Mouse (Mus musculus) kidney, adult 2 months (tissue): ENCODE measurements at regions not wholly inside any gene's neighbourhood (a gene's known extent, or its start where the extent isn't known, plus 50 kb on each side); places are given as distances from the start of the nearest gene placed in this dataset.

Experiments
- DNase-seq: peaks from one replicate; pipeline ENCODE4 v3.0.0; 2021
- H3K27ac ChIP-seq: fragments of 200-500 bp; 2 replicates; pipeline ENCODE4 v1.5.1; 2012; ENCODE audit warnings: low read depth, low read length, control low read depth, inconsistent platforms; ENCODE audit not compliant: insufficient read depth
- H3K27me3 ChIP-seq: fragments of 200-500 bp; replicated peaks from 2 replicates; pipeline ENCODE4 v1.6.1; 2012; ENCODE audit warnings: mild to moderate bottlenecking, moderate library complexity, low read length, inconsistent platforms; ENCODE audit not compliant: control insufficient read depth, insufficient read depth
- H3K36me3 ChIP-seq: fragments of 200-500 bp; 2 replicates; pipeline ENCODE4 v1.6.1; 2012; ENCODE audit warnings: mild to moderate bottlenecking, moderate library complexity, low read length, inconsistent platforms; ENCODE audit not compliant: control insufficient read depth, insufficient read depth
- H3K4me1 ChIP-seq: fragments of 200-500 bp; 2 replicates; pipeline ENCODE4 v1.6.1; 2011; ENCODE audit warnings: low read length; ENCODE audit not compliant: control insufficient read depth, insufficient read depth
- H3K4me3 ChIP-seq: fragments of 200-500 bp; 2 replicates; pipeline ENCODE4 v1.5.1; 2011; ENCODE audit warnings: mild to moderate bottlenecking, low read depth, low read length, control low read depth; ENCODE audit not compliant: insufficient read depth
- CTCF ChIP-seq: fragments of 200-500 bp; conservative IDR thresholded peaks from 2 replicates; pipeline ENCODE4 v1.5.1; 2011; ENCODE audit warnings: low read depth, mild to moderate bottlenecking, control low read depth, low read length, moderate library complexity, mixed read lengths; ENCODE audit not compliant: insufficient read depth, insufficient read length
- POLR2A ChIP-seq: fragments of 200-500 bp; IDR thresholded peaks from one replicate; pipeline ENCODE4 v1.6.1; 2011; ENCODE audit warnings: low read depth, low read length, control low read depth
- WGBS: fragments of 180-500 bp; shearing (Covaris S2); methylation state at CpG from one replicate; pipeline ENCODE4 v1.1.7; 2018; 5-methylcytosine and 5-hydroxymethylcytosine counted together

- H3K4me1 ChIP-seq: no peaks in the 10 kb centered on the region
- WGBS: 63% methylated on average over 3 of the region's 3 CpGs
- H3K27ac ChIP-seq: no peak overlapping the region
- TF ChIP-seq POLR2A: no peak
- no peak for TF ChIP-seq CTCF
- no peak for DNase-seq
- H3K4me3 ChIP-seq: no peak overlapping the region
- H3K27me3 ChIP-seq: no peaks in the 10 kb centered on the region
- no peaks in the 10 kb centered on the region for H3K36me3 ChIP-seq
Measured at GRCm38 (mm10) chr13:78977224-78977780, 777.7 kb upstream of the Nr2f1 start.

DNA sequence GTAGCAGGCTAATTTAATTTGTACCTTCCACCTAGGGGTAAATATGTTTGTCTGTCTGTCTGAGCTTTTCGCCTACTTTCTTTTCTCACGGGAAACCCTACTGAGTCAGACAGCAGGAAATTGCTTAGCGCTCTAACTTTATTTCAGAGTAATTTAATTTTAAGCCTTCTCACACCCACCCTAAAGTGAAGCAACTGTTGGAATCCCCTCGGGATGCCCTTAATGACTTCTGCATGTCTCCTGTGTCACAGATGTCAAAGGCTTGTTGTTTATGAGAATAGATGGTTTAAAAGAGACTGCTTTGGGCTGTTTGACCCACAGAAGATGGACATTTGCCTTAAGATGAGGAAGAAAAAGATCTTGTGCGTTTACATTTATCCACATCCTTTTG is 738.8 kb upstream of the Nr2f1 start:
- no peak for DNase-seq
- no peak overlapping the region for H3K4me3 ChIP-seq
- H3K27ac ChIP-seq: no peak overlapping the region
- no peaks in the 10 kb centered on the region for H3K36me3 ChIP-seq
- H3K4me1 ChIP-seq: no peaks in the 10 kb centered on the region
- WGBS: 51% methylated on average over 5 of the region's 5 CpGs
- TF ChIP-seq POLR2A: no peak
- no peak for TF ChIP-seq CTCF
- no peaks in the 10 kb centered on the region for H3K27me3 ChIP-seq

GRCm38 (mm10) chr13:78937389-78938350 is 738.1 kb upstream of the Nr2f1 start:
- Histone ChIP-seq H3K36me3 (no peaks in the 10 kb centered on the region), H3K27me3 (no peaks in the 10 kb centered on the region), H3K4me1 (no peaks in the 10 kb centered on the region), H3K4me3 (no peak overlapping the region), H3K27ac (no peak overlapping the region)
- no peak for TF ChIP-seq POLR2A
- TF ChIP-seq CTCF: no peak
- no peak for DNase-seq
- 72% methylated on average over 7 of the region's 7 CpGs for WGBS

DNA sequence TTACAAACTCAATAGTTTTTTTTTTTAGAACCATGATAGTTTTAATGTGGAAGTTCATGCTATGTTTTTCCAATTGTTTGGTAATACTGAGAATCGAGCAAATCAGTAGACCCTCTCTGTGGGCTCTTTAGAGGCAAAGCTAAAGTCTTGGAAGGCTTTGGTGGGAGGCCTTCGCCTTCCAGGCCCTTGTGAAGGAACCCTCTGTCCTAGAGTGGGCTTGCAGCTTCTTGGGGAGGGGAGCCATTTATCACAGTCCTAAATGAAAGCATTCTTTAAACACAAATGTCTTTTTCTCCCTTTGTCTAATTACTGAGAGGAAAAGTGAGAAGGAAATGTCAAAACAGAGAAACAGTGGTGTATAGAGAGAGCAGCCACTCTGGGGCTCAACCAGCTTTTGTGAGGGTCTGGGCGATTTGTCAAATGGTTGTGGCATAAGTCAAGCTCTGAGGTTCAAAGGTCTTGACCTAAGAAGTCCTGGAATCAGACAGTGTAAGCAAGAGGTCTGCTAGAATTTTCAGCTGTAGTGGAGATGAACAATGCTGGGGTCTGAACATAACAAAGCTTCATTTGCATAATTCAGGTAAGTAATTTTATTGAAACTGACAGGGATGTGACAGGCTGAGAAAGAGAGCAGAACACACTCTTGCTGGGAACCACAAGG is 736.6 kb upstream of the Nr2f1 start:
- DNase-seq: no peak
- no peak overlapping the region for H3K27ac ChIP-seq
- 64% methylated on average over 3 of the region's 3 CpGs for WGBS
- TF ChIP-seq CTCF: no peak
- no peak for TF ChIP-seq POLR2A
- H3K27me3 ChIP-seq: no peaks in the 10 kb centered on the region
- no peaks in the 10 kb centered on the region for H3K4me1 ChIP-seq
- H3K36me3 ChIP-seq: no peaks in the 10 kb centered on the region
- H3K4me3 ChIP-seq: no peak overlapping the region

- H3K27ac ChIP-seq: no peak overlapping the region
- no peaks in the 10 kb centered on the region for H3K4me1 ChIP-seq
- no peak for DNase-seq
- no peaks in the 10 kb centered on the region for H3K27me3 ChIP-seq
- no peaks in the 10 kb centered on the region for H3K36me3 ChIP-seq
- 83% methylated on average over 1 of the region's 1 CpGs for WGBS
- no peak for TF ChIP-seq CTCF
- no peak for TF ChIP-seq POLR2A
- no peak overlapping the region for H3K4me3 ChIP-seq
Measured at GRCm38 (mm10) chr13:78928347-78928746, 728.8 kb upstream of the Nr2f1 start.

- Histone ChIP-seq H3K4me3 (no peak overlapping the region), H3K27me3 (no peaks in the 10 kb centered on the region), H3K4me1 (no peaks in the 10 kb centered on the region), H3K27ac (no peak overlapping the region), H3K36me3 (no peaks in the 10 kb centered on the region)
- TF ChIP-seq POLR2A (no peak), CTCF (no peak)
- peak; percentile 30 for DNase-seq
- 38% methylated on average over 3 of the region's 3 CpGs for WGBS
Measured at GRCm38 (mm10) chr13:78920802-78921201, 721.2 kb upstream of the Nr2f1 start.

- no peak for DNase-seq
- 32% methylated on average over 5 of the region's 5 CpGs for WGBS
- TF ChIP-seq CTCF (no peak), POLR2A (no peak)
- Histone ChIP-seq H3K4me3 (no peak overlapping the region), H3K36me3 (no peaks in the 10 kb centered on the region), H3K27ac (no peak overlapping the region), H3K4me1 (no peaks in the 10 kb centered on the region), H3K27me3 (no peaks in the 10 kb centered on the region)
Measured at GRCm38 (mm10) chr13:78909839-78910238, 710.3 kb upstream of the Nr2f1 start.
